Mouse (Mus musculus) heart, embryonic 14.5 days (tissue): ENCODE measurements at regions not wholly inside any gene's neighbourhood (a gene's known extent, or its start where the extent isn't known, plus 50 kb on each side); places are given as distances from the start of the nearest gene placed in this dataset.

Source experiments
- ATAC-seq: fragments of 200-750 bp; cut with Nextera tagmentation; 2 replicates; pipeline ENCODE4 v1.8.0; 2017; ENCODE audit warnings: low read depth, moderate TSS enrichment; ENCODE audit not compliant: insufficient number of reproducible peaks, insufficient read depth, low FRiP score
- H3K27ac ChIP-seq, 2 experiments: fragments of 200-500 bp in 1 of 2; fragments of 300-500 bp in 1 of 2; sonication (generic) in 1 of 2; replicated peaks in 1 of 2; 2 replicates each; pipeline ENCODE4 v1.5.1; 2012 to 2014; ENCODE audit warnings: low read depth in 2 of 2, low read length in 2 of 2, control low read depth in 1 of 2, mild to moderate bottlenecking in 1 of 2, mixed read lengths in 1 of 2; ENCODE audit not compliant: control insufficient read depth in 1 of 2, insufficient read depth in 1 of 2
- H3K27me3 ChIP-seq: fragments of 300-500 bp; sonication (generic); 2 replicates; pipeline ENCODE4 v1.6.1; 2014; ENCODE audit warnings: mild to moderate bottlenecking, low read length, control low read depth; ENCODE audit not compliant: control insufficient read depth, insufficient read depth
- H3K36me3 ChIP-seq: fragments of 300-500 bp; sonication (generic); 2 replicates; pipeline ENCODE4 v1.6.1; 2014; ENCODE audit warnings: mild to moderate bottlenecking, control low read depth, low read length, mixed read lengths; ENCODE audit not compliant: control insufficient read depth, insufficient read depth
- H3K4me1 ChIP-seq, 2 experiments: fragments of 200-500 bp in 1 of 2; fragments of 300-500 bp in 1 of 2; sonication (generic) in 1 of 2; 2 replicates each; pipeline ENCODE4 v1.6.1; 2012 to 2014; ENCODE audit warnings: low read length in 2 of 2, control low read depth in 1 of 2, mixed read lengths in 1 of 2; ENCODE audit not compliant: control insufficient read depth in 2 of 2, insufficient read depth in 2 of 2
- H3K4me2 ChIP-seq: fragments of 300-500 bp; sonication (generic); 2 replicates; pipeline ENCODE4 v1.6.1; 2014; ENCODE audit warnings: mild to moderate bottlenecking, low read length
- H3K4me3 ChIP-seq, 2 experiments: fragments of 200-500 bp in 1 of 2; fragments of 300-500 bp in 1 of 2; sonication (generic) in 1 of 2; 2 replicates each; pipeline ENCODE4 v1.5.1; 2012 to 2014; ENCODE audit warnings: low read length in 2 of 2, mild to moderate bottlenecking in 2 of 2, control low read depth in 1 of 2, low read depth in 1 of 2, moderate library complexity in 1 of 2; ENCODE audit not compliant: control insufficient read depth in 1 of 2, insufficient read depth in 1 of 2
- H3K9ac ChIP-seq: fragments of 300-500 bp; sonication (generic); 2 replicates; pipeline ENCODE4 v1.6.1; 2014; ENCODE audit warnings: mild to moderate bottlenecking, low read length
- H3K9me3 ChIP-seq: fragments of 300-500 bp; sonication (generic); 2 replicates; pipeline ENCODE4 v1.6.1; 2016; ENCODE audit warnings: low read length, control low read depth; ENCODE audit not compliant: control insufficient read depth
- WGBS: fragments of 180-500 bp; shearing (Covaris S2); extraction: QIAGEN DNeasy Blood & Tissue Kit; methylation state at CpG from one replicate; pipeline ENCODE4 v1.1.7; 2014; 5-methylcytosine and 5-hydroxymethylcytosine counted together

DNA sequence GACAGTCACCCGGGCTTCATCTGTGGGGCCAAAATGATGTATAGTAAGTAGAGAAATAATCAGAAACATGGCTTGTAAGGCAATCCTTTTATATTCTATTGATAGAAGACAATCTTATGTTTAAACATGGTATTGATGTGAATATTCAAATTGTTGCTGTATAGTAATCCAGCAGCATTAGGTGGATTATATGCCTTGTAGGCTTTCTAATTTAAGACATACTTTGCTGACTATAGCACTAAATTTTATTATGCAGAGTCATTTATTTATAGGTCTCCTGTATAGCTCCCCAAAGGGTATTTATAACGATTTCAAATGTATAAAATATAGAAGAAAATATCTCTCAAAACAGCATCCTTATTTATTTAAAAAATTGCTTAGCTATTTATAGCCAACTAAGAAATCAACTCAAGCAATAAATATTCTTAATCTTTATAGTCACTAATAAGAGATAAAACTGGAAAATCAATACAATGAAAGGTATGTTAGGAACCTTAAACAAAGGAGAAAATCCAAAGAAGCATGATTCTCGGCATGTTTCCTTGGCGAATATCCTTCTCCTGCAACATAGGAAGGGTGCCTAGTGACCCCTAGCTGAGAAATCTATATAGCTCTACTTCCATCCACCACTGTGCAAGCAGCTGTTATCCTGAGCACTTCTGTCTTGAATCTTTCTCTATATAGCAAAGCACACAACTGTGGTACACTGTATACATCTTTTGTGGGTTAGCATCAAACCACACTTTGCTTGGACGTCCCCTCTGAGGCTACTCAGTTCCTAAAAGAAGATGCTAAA, 188.8 kb upstream of the Gm49339 start:
- Histone ChIP-seq H3K9ac (no peak overlapping the region), H3K4me2 (no peak overlapping the region), H3K9me3 (no peaks in the 10 kb centered on the region), H3K4me1 (no peaks in the 10 kb centered on the region), H3K27me3 (no peaks in the 10 kb centered on the region), H3K4me3 (no peak overlapping the region), H3K27ac (no peak overlapping the region), H3K36me3 (no peaks in the 10 kb centered on the region)
- 44% methylated on average over 5 of the region's 5 CpGs for WGBS
- no peak for ATAC-seq

DNA sequence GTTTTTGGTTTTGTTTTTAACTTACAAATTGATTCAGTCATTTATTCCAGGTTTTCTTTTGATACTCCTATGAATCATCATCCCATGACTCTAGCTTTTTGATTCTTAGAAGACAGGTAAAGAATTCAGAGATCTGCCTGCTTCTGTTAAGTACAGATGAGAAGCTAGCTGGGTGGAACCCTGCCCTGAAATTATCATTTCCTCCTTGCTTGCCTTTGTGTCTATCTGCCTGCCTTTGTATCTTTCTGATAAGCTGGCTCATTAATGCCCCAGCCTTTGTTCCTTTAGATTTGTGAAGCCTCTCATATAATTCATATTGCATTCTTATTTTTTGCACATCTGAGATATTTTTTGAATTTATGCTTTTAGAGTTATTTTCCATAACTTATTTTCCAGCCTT, 167.6 kb upstream of the Gm49339 start:
- Histone ChIP-seq H3K27me3 (no peaks in the 10 kb centered on the region), H3K9me3 (no peaks in the 10 kb centered on the region), H3K9ac (no peak overlapping the region), H3K27ac (no peak overlapping the region), H3K4me2 (no peak overlapping the region), H3K4me3 (no peak overlapping the region), H3K36me3 (no peaks in the 10 kb centered on the region), H3K4me1 (no peaks in the 10 kb centered on the region)
- ATAC-seq = no peak

DNA sequence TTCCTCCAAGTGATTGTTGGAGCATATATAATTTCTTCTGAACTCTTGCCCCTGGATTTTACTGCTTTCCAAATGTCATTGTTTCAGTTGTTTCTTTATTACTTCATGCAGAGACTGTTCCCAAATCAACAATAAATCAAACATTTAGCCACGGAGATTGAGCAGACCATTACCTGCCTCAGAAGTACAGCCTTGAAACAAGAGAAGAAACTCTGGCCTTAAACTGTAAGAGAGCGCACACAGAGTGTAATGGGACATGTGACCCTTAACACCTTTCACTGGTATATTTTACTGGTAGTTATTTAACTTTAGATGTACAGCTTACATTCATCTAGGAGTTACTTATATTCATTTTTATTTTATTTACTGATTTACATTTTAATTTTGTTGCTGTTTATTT, 160.2 kb upstream of the Gm49339 start:
- H3K4me3 ChIP-seq = no peak overlapping the region
- WGBS = 72% methylated on average over 2 of the region's 2 CpGs
- H3K36me3 ChIP-seq = no peaks in the 10 kb centered on the region
- no peak for ATAC-seq
- no peaks in the 10 kb centered on the region for H3K4me1 ChIP-seq
- H3K27me3 ChIP-seq = no peaks in the 10 kb centered on the region
- H3K9ac ChIP-seq = no peak overlapping the region
- H3K4me2 ChIP-seq = no peak overlapping the region
- no peak overlapping the region for H3K27ac ChIP-seq
- H3K9me3 ChIP-seq = no peaks in the 10 kb centered on the region

DNA sequence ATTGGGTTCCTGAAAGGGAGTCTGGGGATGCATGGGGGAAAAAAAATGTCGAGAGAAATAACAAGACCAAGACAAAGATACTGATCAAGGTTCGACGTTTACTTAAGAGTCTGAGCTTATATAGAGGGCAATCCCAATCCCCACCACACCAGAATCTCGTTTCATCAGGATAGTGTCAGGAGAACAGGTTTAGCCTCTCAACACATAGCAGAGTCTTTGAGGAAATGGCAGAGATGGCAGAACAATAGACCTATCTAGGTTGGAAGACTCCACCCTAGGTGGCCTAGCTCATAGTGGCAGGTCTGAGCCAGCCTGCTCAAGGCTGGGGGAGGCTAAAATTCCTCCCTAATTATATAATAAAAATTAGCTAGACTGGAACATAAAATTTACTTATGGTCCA, 151.6 kb upstream of the Gm49339 start:
- H3K4me1 ChIP-seq = no peaks in the 10 kb centered on the region
- no peak overlapping the region for H3K4me3 ChIP-seq
- 72% methylated on average over 4 of the region's 4 CpGs for WGBS
- no peaks in the 10 kb centered on the region for H3K27me3 ChIP-seq
- H3K4me2 ChIP-seq = no peak overlapping the region
- no peaks in the 10 kb centered on the region for H3K36me3 ChIP-seq
- no peak for ATAC-seq
- H3K27ac ChIP-seq = no peak overlapping the region
- no peaks in the 10 kb centered on the region for H3K9me3 ChIP-seq
- no peak overlapping the region for H3K9ac ChIP-seq

DNA sequence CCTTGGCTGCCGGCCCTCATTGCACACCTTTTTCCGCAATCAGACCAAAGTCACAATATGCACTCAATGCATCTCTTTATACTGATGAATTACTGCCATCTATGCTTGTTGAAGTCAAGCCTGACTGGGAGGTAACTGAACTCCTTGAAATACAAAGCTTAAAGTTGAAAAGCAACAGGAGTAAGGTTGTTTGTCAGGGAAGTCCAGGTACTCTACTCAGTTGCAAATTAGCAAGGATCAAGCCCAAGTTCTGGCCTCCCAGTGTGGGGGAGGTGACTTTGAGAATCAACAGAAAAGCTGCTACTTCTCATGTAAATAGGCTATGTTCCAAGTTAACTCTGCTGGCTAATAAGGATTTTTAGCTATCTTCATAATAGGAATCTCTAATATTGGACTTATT, 151.0 kb upstream of the Gm49339 start:
- H3K36me3 ChIP-seq = no peaks in the 10 kb centered on the region
- 92% methylated on average over 2 of the region's 2 CpGs for WGBS

More for the DNA sequence above, 151.0 kb upstream of the Gm49339 start:
- no peak overlapping the region for H3K4me2 ChIP-seq
- H3K4me3 ChIP-seq = no peak overlapping the region
- no peak overlapping the region for H3K27ac ChIP-seq
- H3K27me3 ChIP-seq = no peaks in the 10 kb centered on the region
- no peaks in the 10 kb centered on the region for H3K9me3 ChIP-seq
- no peak for ATAC-seq
- H3K9ac ChIP-seq = no peak overlapping the region
- no peaks in the 10 kb centered on the region for H3K4me1 ChIP-seq
